ENCODE assay signal across 10 mouse cellular contexts in the genomic region with DNA sequence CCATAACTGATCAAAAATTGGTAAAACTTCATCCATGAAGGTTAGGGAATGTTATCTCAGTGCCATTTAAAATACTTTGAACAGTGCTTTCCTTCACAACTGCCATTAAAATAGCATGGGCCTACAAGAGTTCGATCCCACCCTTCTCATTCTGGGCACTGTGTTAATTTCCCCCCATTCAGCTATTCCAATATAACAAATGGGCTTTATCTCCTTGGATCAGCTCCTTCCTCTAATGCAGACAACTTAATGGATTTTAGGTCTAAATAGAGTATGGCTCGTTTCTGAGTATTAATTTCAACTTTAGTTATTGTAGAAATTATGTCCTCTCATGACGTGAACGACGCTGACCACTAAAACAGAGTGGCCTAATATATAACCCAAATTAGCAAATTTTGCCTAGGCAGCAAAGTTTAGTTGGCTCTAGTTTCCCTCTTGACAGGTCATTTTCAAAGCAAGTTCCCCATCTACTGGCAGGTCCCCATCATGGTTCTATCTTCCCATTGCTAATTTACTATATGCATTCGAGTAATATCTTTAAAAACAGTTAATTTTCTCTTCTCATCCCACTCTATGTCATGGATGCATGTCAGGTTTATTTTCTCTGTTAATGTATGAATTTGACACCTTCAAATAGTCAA.
DNase-seq lines count a peak whose midpoint lies in the region; TF ChIP-seq lines count a peak whose summit lies in the region.
"Had no signal": no experiment of that assay in that cellular context is flagged by ENCODE, and none has a peak within 500 bp of the region (broad histone marks: within the 10 kb centered on the region; RNA-seq: fewer than 3 reads in every experiment).

No protein-coding gene starts in this region.

- intact Hi-C loops in left cerebral cortex, postnatal 25 days (cut with DNase I) = loop anchor here (2.0 to 10.0 kb wide), 4 partner anchors 421 to 1151 kb away; no protein-coding TSS in a partner anchor

- H3K27ac ChIP-seq in cerebellum, adult 2 months (ENCODE audit: insufficient read depth, low read length) = peak overlapping the region; percentile 32; the same call in 1 of the 2 replicates
- H3K27ac ChIP-seq in thymus, adult 2 months (ENCODE audit: control insufficient read depth, insufficient read depth, low read length) = no peak overlapping the region
- H3K27ac ChIP-seq: embryonic facial prominence, embryonic 15.5 days; stomach, embryonic 15.5 days had no signal

- peak; percentile 39; the same call in 1 of the 2 replicates for TF ChIP-seq CTCF in cerebellum, adult 2 months (IDR thresholded peaks at IDR 0.05; ENCODE audit: borderline replicate concordance, insufficient read depth, low read depth, low read length)
- TF ChIP-seq CTCF in thymus, adult 2 months (IDR thresholded peaks at IDR 0.05; ENCODE audit: borderline replicate concordance, control insufficient read depth, extremely low read depth, insufficient read depth, low read length, poor library complexity) = no peak

- DNase-seq in embryo, embryonic 10 days (ENCODE audit: low spot score) = peak; percentile 22
- no peak for DNase-seq in embryo, embryonic 9.5 days (ENCODE audit: extremely low spot score)
- DNase-seq in left cerebral cortex, postnatal 25 days (ENCODE audit: low spot score in 2 of 2) = peak; percentile 16 to 28
- no peak for DNase-seq in left cerebral cortex, adult 11 months (ENCODE audit: low spot score)
- peak; percentile 54 to 78 for DNase-seq in cerebellum, adult 2 months
- DNase-seq in layer of hippocampus, postnatal 10 days (ENCODE audit: low spot score in 2 of 2) = peak; percentile 26 to 54
- DNase-seq in thymus, adult 2 months = no peak
- no peak for DNase-seq in ovary, adult 18-20 months (ENCODE audit: low spot score)

- 12% methylated on average over 6 of the region's 6 CpGs for WGBS in cerebellum, adult 2 months
- WGBS in thymus, adult 2 months = 71% methylated on average over 6 of the region's 6 CpGs

- no peaks in the 10 kb centered on the region for H3K27me3 ChIP-seq in cerebellum, adult 2 months (ENCODE audit: control insufficient read depth, insufficient read depth, low read length)
- H3K27me3 ChIP-seq in thymus, adult 2 months (ENCODE audit: control insufficient read depth, insufficient read depth, low read length) = no peaks in the 10 kb centered on the region
- H3K27me3 ChIP-seq: embryonic facial prominence, embryonic 15.5 days; stomach, embryonic 15.5 days had no signal

- no peak overlapping the region for H3K4me3 ChIP-seq in cerebellum, adult 2 months (replicated peaks; ENCODE audit: insufficient read depth, low read depth, low read length)
- no peak overlapping the region for H3K4me3 ChIP-seq in thymus, adult 2 months (ENCODE audit: control insufficient read depth, insufficient read depth, low read length)
- H3K4me3 ChIP-seq: embryonic facial prominence, embryonic 15.5 days; stomach, embryonic 15.5 days had no signal

- no peak for TF ChIP-seq POLR2A in cerebellum, adult 2 months (IDR thresholded peaks at IDR 0.05; ENCODE audit: borderline replicate concordance, insufficient read depth, low read length)
- no peak for TF ChIP-seq POLR2A in thymus, adult 2 months (IDR thresholded peaks at IDR 0.05; ENCODE audit: control insufficient read depth, extremely low read depth, insufficient read depth, low read length, poor library complexity)

- peaks cover 7% of the 10 kb centered on the region; the same call in 1 of the 2 replicates for H3K4me1 ChIP-seq in cerebellum, adult 2 months (ENCODE audit: control insufficient read depth, insufficient read depth, low read length)
- no peaks in the 10 kb centered on the region for H3K4me1 ChIP-seq in thymus, adult 2 months (replicated peaks; ENCODE audit: control insufficient read depth, insufficient read depth, low read length)
- H3K4me1 ChIP-seq: embryonic facial prominence, embryonic 15.5 days; stomach, embryonic 15.5 days had no signal

- H3K36me3 ChIP-seq in thymus, adult 2 months (ENCODE audit: control insufficient read depth, insufficient read depth, low read length) = no peaks in the 10 kb centered on the region
- H3K36me3 ChIP-seq: embryonic facial prominence, embryonic 15.5 days; stomach, embryonic 15.5 days had no signal

Comparison
In these comparisons a context has a peak if more than half of its experiments do, and no peak if none do; other contexts are left out.
1. DNase-seq: peak in embryo, embryonic 10 days (single experiment), left cerebral cortex, postnatal 25 days (2 of 2), cerebellum, adult 2 months (2 of 2) and layer of hippocampus, postnatal 10 days (2 of 2); none in embryo, embryonic 9.5 days (single experiment), left cerebral cortex, adult 11 months (single experiment), thymus, adult 2 months (single experiment) and ovary, adult 18-20 months (single experiment).